Mouse (Mus musculus): Measurements from ENCODE around the gene Plcb1.

GRCm38 (mm10) chr2:135200830-135201229, 415.0 kb downstream of the Plcb1 start:
- no peak for TF ChIP-seq POLR2A (IDR thresholded peaks at IDR 0.05; ENCODE audit: insufficient read depth, low read depth, low read length)
- no peak for TF ChIP-seq EP300 (IDR thresholded peaks at IDR 0.05; ENCODE audit: insufficient read depth, low read depth, low read length)
